Mouse (Mus musculus): ENCODE results near the gene Acsf3.

Gene Acsf3

DNA sequence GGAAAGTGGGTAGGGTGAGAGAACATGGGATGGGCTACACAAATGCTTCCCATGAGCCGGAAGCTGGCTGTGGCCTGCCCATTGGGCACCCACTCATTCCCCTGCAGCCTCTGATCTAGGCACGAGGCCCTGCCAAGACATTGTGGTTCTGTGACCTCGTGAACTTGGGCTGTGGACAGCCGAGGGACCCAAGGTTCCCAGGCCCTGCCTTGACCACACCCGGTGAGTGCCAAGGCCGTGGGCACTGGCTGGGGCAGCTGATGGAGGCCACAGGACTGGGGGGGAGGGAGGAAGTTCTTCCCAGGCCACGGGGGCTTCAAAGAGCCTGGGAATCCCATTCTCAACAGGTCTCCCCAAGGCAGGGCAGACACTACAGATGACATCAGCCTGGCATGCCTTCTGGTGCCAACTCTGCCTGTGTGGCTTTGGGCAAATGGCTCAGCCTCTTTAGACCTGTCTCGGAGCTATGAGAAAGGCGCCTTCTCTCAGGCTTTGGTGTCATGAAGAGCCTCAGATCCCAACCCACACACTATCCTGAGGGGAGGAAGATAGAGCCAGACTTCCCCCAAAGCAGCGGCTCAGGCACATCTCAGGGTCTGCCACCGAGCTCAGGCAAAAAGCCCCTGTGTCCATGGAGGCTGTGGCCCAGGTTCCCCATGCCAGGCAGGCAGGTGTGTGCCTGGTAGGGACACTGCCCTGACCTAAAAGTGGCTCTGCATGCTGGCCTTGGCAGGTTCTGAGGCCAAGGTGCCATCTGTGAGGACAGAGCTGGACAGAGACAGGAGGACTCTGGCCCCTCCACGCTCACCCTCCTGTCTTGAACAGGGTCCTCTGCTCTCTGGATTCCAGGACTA is 76.6 kb downstream of the Acsf3 start:
- DNase-seq (ENCODE audit: low spot score): peak; percentile 57

DNA sequence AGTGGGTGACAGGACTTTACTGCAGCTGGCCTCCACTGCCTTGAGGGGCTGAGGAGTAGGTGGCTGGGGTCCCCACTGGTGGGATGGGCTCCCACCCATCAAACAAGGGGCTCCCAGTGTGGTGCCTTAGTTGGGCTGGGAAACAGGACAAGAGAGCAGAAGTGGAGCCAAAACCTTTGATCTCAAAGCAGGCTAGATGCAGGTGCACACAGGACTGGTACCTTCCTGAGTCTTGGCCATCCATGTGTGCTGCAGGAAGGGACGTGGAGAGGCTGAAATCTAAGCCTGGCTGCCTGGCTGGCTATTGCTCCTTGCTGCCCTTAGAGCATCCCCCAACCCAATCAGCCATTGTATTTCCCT is 77.2 kb downstream of the Acsf3 start:
- no peak for DNase-seq (ENCODE audit: low spot score)

DNA sequence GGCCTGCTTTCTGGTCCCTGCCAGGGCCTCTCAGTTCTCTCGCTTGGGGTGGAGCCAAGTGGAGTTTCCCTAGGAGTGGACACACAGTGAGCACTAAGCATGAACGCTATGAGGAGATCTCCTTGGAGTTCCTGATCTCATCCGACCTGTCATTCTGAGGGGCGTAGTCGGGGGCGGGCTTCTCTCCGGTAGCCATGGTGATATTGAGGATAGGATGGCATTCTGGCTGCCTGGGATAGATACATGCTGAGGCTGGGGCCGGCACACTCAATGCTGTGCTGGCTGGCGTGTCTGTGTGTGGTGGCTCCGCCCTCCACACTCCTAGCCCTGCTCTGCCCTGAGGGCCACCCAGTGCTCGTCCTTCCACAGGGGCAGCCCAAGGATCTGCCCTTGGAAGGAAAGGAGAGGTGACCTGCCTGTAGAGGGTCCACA is 78.1 kb downstream of the Acsf3 start:
- no peak for DNase-seq (ENCODE audit: low spot score)

DNA sequence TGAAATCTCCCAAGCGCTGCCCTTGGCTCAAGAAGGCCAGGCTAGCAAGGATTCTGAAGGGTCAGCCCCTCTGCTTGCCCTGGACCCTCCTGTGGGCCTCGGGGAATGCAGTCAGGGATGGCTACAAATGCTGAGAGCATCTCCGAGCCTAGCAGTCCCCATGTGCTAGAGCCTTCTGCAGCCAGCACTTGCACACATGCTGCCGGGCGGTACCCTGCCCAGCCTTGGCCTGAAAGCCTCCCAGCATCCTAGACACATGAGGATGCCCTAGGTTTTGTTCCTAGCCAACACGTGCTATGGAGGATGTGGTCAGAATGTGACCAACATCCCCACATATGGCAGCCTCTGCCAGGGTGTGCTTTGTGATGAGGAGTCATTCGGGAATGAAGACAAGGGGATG is 79.1 kb downstream of the Acsf3 start:
- DNase-seq (ENCODE audit: low spot score): no peak

DNA sequence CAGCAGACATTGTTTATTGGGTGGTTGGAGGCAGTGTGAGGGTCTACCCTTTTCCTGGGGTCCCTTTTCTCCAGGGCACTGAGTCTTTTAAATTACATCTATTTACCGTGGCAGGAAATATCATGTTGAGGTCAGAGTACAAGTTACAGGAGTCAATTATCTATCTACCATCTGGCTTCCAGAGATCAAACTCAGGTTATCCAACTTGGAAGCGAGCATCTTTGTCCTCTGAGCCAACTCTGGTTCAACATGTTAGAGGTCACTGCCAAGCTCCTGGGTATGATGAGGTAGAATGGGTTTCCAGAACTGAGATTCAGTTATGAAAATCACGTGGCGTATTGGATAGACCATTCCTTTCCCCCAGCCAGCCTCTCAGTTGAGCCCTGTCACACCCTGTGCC is 79.8 kb downstream of the Acsf3 start:
- DNase-seq (ENCODE audit: low spot score): no peak

DNA sequence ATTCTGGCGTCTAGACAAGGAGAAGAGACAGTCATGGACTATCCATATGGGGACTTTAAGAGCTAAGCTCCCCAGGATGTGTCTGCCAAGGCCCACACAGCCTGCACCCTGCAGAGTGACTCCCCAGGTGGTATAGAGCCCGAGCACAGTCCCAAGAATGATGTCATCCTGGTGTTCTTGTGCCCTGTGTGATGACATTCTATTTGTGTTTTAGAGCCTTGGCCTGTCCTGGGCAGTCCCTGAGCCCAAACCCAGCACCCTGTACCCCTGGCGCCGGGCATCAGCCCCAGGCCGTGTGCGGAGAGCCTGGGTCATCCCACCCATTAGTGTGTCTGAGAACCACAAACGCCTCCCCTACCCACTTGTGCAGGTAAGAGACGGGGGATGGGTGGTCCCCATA is 81.0 kb downstream of the Acsf3 start:
- no peak for DNase-seq (ENCODE audit: low spot score)

DNA sequence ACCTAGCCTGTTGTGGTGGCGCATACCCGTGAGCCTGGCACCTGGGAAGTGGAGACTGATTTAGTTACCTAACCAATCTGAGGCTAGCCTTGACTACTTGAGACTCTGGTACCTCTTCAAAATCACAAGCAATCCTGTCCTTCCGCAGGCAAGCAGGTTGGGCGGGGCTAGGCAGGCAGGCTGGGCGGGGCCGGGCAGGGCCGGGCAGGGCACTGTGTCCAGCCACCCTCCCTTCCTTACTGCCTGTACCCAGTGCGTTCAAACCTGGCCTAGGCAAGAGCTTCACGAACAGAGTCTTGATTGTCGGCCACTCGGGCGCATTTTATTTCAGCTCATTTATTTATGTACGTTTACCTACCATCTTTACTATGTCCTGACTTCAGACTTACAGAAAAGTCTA is 84.6 kb downstream of the Acsf3 start:
- no peak for DNase-seq (ENCODE audit: low spot score)

DNA sequence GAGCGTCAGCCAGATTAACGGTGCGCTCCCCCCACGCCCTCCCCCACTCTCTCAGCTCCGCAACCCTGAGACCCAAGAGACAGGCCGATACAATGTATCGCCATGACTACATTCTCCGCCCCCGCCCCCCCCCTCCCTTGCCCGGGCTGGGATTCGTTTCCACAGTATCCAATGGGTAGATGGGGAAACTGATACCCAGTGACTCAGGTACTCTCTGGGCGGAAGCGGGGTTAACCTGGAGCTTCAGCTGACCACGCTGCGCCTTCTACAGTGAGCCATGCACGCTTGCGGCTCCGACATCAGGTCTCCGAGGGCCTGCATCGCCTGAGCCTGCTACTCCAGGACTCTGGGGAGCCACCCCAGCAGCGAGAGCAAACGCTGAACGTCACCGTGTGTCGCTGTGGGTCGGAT is 89.4 kb downstream of the Acsf3 start:
- no peak for DNase-seq (ENCODE audit: low spot score)

DNA sequence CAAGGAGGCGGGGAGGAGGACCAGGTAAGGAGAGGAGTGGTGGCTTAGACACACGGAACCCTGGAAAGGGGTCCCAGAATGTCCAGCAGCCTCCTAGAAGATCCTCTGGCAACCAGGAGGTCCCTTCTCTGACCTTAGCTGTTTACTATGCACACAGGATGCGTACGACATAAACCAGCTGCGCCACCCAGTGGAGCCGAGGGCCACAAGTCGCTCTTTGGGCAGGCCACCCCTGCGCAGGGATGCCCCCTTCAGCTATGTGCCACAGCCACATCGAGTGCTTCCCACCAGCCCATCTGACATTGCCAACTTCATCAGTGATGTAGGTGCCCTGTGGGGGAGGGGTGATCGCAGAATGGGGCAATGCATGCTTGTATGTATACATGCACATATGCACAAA is 90.2 kb downstream of the Acsf3 start:
- DNase-seq (ENCODE audit: low spot score): no peak

DNA sequence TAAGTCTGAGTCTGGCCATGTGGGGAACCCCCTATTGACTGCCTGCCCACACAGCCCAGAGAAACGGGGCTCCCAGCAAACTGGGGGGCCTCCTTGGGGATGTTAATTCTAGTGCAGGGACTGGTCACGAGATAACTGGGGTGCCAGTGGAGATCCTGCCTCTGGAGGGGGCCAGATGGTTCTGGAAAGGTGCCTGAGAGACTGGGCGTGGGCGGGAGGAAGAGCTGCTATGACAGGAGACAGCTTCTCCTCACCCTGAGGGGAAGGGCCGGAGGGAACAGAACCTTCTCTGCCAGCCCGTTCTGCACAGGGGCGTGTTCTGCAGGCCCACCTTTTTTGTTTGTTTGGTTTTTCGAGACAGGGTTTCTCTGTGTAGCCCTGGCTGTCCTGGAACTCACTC is 90.9 kb downstream of the Acsf3 start:
- no peak for DNase-seq (ENCODE audit: low spot score)

Measured in ovary, adult 18-20 months (tissue).